10 mouse cellular contexts compared by ENCODE assay signal in the genomic region with DNA sequence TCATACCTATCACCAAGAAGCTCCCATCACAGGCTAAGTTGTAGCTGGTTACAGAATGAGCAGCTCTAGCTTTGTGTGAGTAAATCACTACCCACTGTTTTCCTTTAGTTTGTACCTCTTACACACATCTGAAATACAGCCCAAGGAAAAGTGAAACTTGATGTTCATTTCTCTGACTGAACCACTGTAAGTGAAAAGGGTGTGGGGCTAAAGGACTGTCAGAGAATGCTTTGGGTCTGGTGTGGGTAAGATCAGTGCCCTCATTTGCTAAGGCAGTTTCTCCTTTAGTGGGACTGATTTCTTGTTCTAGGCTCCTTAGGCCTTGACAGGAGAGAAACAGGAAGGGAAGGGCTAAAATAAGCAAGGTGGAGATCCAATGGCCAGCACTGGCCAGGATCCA.
"Had no signal": no experiment of that assay in that cellular context is flagged by ENCODE, and none has a peak within 500 bp of the region (broad histone marks: within the 10 kb centered on the region; RNA-seq: fewer than 3 reads in every experiment).

No protein-coding gene starts in this region.

- H3K9me3 ChIP-seq: kidney, embryonic 15.5 days; limb, embryonic 10.5 days; liver, embryonic 15.5 days; neural tube, embryonic 12.5 days had no signal

- H3K27me3 ChIP-seq: kidney, embryonic 15.5 days; liver, embryonic 15.5 days; neural tube, embryonic 12.5 days had no signal

- H3K9ac ChIP-seq: kidney, embryonic 15.5 days; liver, embryonic 15.5 days; neural tube, embryonic 12.5 days had no signal

- H3K4me3 ChIP-seq: kidney, embryonic 15.5 days; limb, embryonic 10.5 days; liver, embryonic 15.5 days; neural tube, embryonic 12.5 days had no signal

- DNase-seq: kidney, adult 18-20 months; kidney, postnatal 14 days; lung, adult 2 months; lung, postnatal 36 days; midbrain, embryonic 14.5 days; thymus, postnatal 4 days had no signal

- H3K4me1 ChIP-seq: kidney, embryonic 15.5 days; limb, embryonic 10.5 days; neural tube, embryonic 12.5 days had no signal

- H3K27ac ChIP-seq: kidney, embryonic 15.5 days; limb, embryonic 10.5 days; liver, embryonic 15.5 days; neural tube, embryonic 12.5 days had no signal
